Mouse (Mus musculus) heart, adult 2 months (tissue): ENCODE measurements around the gene Sdhaf1. TPM values are rescaled to one million over a fixed set of nuclear protein-coding genes. Genes with fewer than 3 reads are reported as not detected.

Source experiments
- DNase-seq, 2 experiments: peaks; one replicate each; pipeline ENCODE4 v3.0.0; 2021
- H3K27ac ChIP-seq: fragments of 200-600 bp; 2 replicates; pipeline ENCODE4 v1.8.1; 2022
- H3K27me3 ChIP-seq: fragments of 200-500 bp; 2 replicates; pipeline ENCODE4 v1.6.1; 2012; ENCODE audit warnings: mild to moderate bottlenecking, low read length, inconsistent platforms, mixed read lengths; ENCODE audit not compliant: control insufficient read depth, insufficient read depth
- H3K36me3 ChIP-seq: fragments of 200-500 bp; 2 replicates; pipeline ENCODE4 v1.6.1; 2012; ENCODE audit warnings: low read length, inconsistent platforms; ENCODE audit not compliant: control insufficient read depth, insufficient read depth
- H3K4me1 ChIP-seq: fragments of 200-500 bp; 2 replicates; pipeline ENCODE4 v1.6.1; 2011; ENCODE audit warnings: low read length; ENCODE audit not compliant: control insufficient read depth, insufficient read depth
- H3K4me3 ChIP-seq: fragments of 200-600 bp; 2 replicates; pipeline ENCODE4 v1.8.1; 2022
- H3K79me2 ChIP-seq: fragments of 200-500 bp; replicated peaks from 2 replicates; pipeline ENCODE4 v1.6.1; 2012; ENCODE audit warnings: mild to moderate bottlenecking, inconsistent platforms, low read length, moderate library complexity, mixed read lengths; ENCODE audit not compliant: control insufficient read depth, insufficient read depth
- H3K9ac ChIP-seq: fragments of 200-500 bp; 2 replicates; pipeline ENCODE4 v1.6.1; 2012; ENCODE audit warnings: low read depth, mild to moderate bottlenecking, control low read depth, inconsistent platforms, low read length, mixed read lengths
- CTCF ChIP-seq: fragments of 200-600 bp; IDR thresholded peaks from 2 replicates; pipeline ENCODE4 v1.8.1; 2022; ENCODE audit warnings: antibody characterized with exemption, mild to moderate bottlenecking, moderate library complexity
- EP300 ChIP-seq: fragments of 200-500 bp; IDR thresholded peaks from 2 replicates; pipeline ENCODE4 v1.6.1; 2011; ENCODE audit warnings: low read depth, low read length, control low read depth; ENCODE audit not compliant: insufficient read depth
- POLR2A ChIP-seq: fragments of 200-500 bp; IDR thresholded peaks from 2 replicates; pipeline ENCODE4 v1.6.1; 2011; ENCODE audit warnings: mild to moderate bottlenecking, low read depth, low read length, control low read depth; ENCODE audit not compliant: insufficient read depth
- WGBS: fragments of 180-500 bp; shearing (Covaris S2); methylation state at CpG from one replicate; pipeline ENCODE4 v1.1.7; 2018; 5-methylcytosine and 5-hydroxymethylcytosine counted together
- intact Hi-C: fragments of 180-260 bp; cut with DNase I; formaldehyde crosslinking; loops from one replicate; pipeline ENCODE4 v1.15.1; 2025
- polyA plus RNA-seq: library from polyadenylated mRNA; depleted of rRNA; stranded (reverse); fragments of >200 nt; gene quantifications from 2 replicates; pipeline ENCODE4 v1.2.3, GENCODE M21; 2012
- total RNA-seq, 2 experiments: library from RNA; stranded (reverse); gene quantifications; 2 replicates each; pipeline ENCODE4 v1.2.3; 2021

Gene Sdhaf1
- total and polyA plus RNA-seq, 3 experiments: 12.5 to 17.9 (median 12.5) TPM

GRCm38 (mm10) chr7:30294296-30294695 is 29.4 kb downstream of the Sdhaf1 start:
- no peaks in the 10 kb centered on the region for H3K79me2 ChIP-seq
- no peak for TF ChIP-seq POLR2A
- TF ChIP-seq EP300: no peak
- TF ChIP-seq CTCF: no peak
- no peak overlapping the region for H3K4me3 ChIP-seq
- WGBS: 60% methylated on average over 5 of the region's 5 CpGs
- no peak overlapping the region for H3K27ac ChIP-seq
- H3K27me3 ChIP-seq: no peaks in the 10 kb centered on the region
- H3K9ac ChIP-seq: no peak overlapping the region
- no peaks in the 10 kb centered on the region for H3K36me3 ChIP-seq
- intact Hi-C loops: no loop called here
- DNase-seq: no peak
- peaks cover 5% of the 10 kb centered on the region; the same call in 1 of the 2 replicates for H3K4me1 ChIP-seq

GRCm38 (mm10) chr7:30293795-30294194 is 29.9 kb downstream of the Sdhaf1 start:
- intact Hi-C loops: no loop called here
- Histone ChIP-seq H3K79me2 (no peaks in the 10 kb centered on the region), H3K4me3 (no peak overlapping the region), H3K36me3 (no peaks in the 10 kb centered on the region), H3K4me1 (peaks cover 5% of the 10 kb centered on the region; the same call in 1 of the 2 replicates), H3K27me3 (no peaks in the 10 kb centered on the region), H3K9ac (no peak overlapping the region), H3K27ac (no peak overlapping the region)
- DNase-seq: no peak
- 57% methylated on average over 13 of the region's 13 CpGs for WGBS
- TF ChIP-seq POLR2A (no peak), EP300 (no peak), CTCF (no peak)

- H3K4me1 ChIP-seq: peaks cover 5% of the 10 kb centered on the region; the same call in 1 of the 2 replicates
- peak within 1 kb of the TSS; percentile 55 for H3K27ac ChIP-seq
- intact Hi-C loops: no loop called here
Observed at GRCm38 (mm10) chr7:30291215-30292131, 32.2 kb downstream of the Sdhaf1 start, which contains the start of gene Clip3. Clip3 (plus strand) TSS chr7:30291728.

GRCm38 (mm10) chr7:30289714-30290399 is 33.8 kb downstream of the Sdhaf1 start:
- Histone ChIP-seq H3K27ac (no peak overlapping the region), H3K79me2 (no peaks in the 10 kb centered on the region), H3K36me3 (no peaks in the 10 kb centered on the region), H3K4me3 (no peak overlapping the region), H3K9ac (no peak overlapping the region), H3K4me1 (peaks cover 4% of the 10 kb centered on the region; the same call in 1 of the 2 replicates), H3K27me3 (no peaks in the 10 kb centered on the region)
- TF ChIP-seq POLR2A (no peak), EP300 (no peak), CTCF (no peak)
- 67% methylated on average over 10 of the region's 10 CpGs for WGBS
- no peak for DNase-seq
- intact Hi-C loops: no loop called here

More at GRCm38 (mm10) chr7:30291215-30292131, 32.2 kb downstream of the Sdhaf1 start, which contains the start of gene Clip3:
- WGBS: 11% methylated on average over 35 of the region's 35 CpGs
- TF ChIP-seq POLR2A (peak; percentile 78), EP300 (no peak)
- Histone ChIP-seq H3K36me3 (no peaks in the 10 kb centered on the region), H3K27me3 (no peaks in the 10 kb centered on the region), H3K4me3 (peak within 1 kb of the TSS; percentile 36), H3K79me2 (no peaks in the 10 kb centered on the region), H3K9ac (peak within 1 kb of the TSS; percentile 33)
- DNase-seq: peak; percentile 73 to 81

- H3K27ac ChIP-seq: no peak overlapping the region
- peaks cover 2% of the 10 kb centered on the region; the same call in 1 of the 2 replicates for H3K4me1 ChIP-seq
- no peak overlapping the region for H3K9ac ChIP-seq
- no peak for TF ChIP-seq POLR2A
- TF ChIP-seq CTCF: no peak
- no peak for TF ChIP-seq EP300
- no peaks in the 10 kb centered on the region for H3K27me3 ChIP-seq
- no peak overlapping the region for H3K4me3 ChIP-seq
- H3K36me3 ChIP-seq: no peaks in the 10 kb centered on the region
- WGBS: 59% methylated on average over 7 of the region's 7 CpGs
- no peak for DNase-seq
- intact Hi-C loops: no loop called here
- no peaks in the 10 kb centered on the region for H3K79me2 ChIP-seq
Observed at GRCm38 (mm10) chr7:30289071-30289713, 34.5 kb downstream of the Sdhaf1 start.
